Mouse (Mus musculus): ENCODE data around the gene Wdr18.
A peak's percentile ranks its signal among the peaks of the same experiment; 100 is the strongest.

Wdr18 gene

DNA sequence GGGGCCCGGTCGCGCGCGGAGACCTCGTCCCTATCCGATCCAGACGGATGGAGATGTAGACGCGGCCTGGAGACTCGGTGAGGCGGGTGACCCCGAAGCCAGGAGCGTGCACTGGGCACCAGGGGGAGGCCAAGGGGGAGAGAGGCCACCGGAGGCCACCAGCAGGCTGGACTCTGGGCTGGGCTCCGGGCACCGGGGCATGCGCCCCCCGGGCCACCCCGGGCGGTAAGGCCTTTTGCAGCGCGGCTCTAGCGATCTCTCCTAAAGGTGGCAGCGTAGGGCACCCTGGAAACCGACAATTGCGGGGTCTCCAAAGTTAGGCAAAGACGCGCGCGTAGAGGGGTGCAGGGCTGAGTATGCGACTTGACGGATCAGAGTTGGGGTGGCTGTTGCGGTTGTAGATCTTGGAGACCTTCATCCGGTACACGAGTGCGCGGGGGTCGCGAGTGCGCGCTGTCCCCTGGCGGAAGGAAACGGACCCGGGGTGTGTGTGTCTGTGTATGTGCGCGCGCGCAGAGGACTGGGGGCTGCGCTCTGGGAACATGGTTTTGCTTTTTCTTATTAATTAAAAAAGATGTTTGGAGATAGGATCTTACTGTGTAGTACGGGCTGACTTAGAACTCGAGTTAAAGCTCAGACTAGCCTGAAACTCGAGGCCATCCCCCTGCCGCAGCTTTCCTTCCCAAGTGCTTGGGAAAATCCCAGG, 32.5 kb upstream of the Wdr18 start:
- peak; percentile 78 for DNase-seq

DNA sequence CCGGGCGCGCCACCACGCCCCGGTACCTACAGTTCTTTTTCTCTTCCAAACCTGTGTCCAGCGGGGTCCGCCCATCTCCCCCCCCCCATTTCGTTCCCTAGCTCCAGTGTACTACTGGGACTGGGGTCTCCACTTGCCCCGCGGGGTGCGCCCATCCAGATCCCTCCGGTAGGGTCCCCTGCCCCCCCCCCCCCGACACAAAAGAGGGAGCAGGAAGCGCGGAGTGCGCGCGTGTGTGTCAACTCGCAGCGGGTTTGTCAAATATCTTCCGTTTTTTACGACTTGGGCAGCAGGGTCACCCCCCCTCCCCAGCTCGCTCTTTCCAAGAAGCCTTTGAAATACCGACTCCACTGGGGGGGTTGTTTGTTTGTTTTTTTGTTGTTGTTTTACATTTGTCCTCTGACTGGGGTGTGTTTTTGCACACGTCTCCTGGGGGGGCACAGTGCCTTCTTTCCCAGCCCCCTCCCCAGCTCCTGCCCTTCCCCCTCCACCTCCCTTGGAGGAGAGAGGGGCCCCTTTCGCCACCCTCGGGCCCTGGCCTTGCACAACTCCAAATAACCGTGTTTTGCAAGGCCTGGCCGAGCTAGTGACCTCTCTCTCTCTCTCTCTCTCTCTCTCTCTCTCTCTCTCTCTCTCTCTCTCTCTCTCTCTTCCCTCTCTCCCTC, 31.8 kb upstream of the Wdr18 start:
- peak; percentile 53 to 60 for DNase-seq

DNA sequence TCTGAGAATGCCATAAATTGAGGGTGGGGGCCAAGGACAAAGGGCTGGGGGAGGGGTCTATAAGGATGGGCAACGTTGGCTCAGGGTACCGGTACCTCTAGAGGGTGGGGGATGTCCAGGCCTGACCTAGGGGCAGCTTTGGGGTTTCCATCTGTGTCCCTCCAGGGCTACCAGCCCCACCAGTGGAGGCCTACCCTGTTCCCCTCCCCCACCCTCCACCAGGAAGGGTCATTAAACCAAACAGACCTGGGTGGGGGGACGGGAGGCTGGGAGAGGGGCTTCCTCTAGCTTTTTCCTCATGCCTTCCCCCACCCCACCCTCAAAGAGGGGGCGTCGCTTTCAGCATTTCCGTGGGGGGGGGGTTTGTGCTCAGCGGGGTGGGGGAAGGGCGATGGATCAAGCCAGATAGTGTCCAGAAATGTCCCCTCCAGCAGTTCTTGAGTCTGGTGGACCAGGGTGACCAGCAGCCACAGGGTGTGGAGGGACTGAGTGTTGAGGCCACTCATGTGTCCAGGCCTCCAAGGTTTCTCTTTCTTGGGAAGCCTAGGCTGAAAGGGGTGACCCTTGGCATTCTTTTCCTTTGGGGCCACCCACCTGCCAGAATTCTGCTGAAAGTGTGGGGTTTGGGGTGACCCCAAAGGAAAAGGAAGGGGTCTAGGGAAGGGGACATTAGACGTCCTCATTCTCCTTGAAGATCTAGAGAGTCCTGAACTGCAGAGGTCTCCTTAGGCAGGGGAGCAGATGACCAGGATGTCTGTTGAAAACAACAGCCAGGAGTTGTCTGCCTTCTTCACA, 30.8 kb upstream of the Wdr18 start:
- peak; percentile 59 to 68 for DNase-seq

DNA sequence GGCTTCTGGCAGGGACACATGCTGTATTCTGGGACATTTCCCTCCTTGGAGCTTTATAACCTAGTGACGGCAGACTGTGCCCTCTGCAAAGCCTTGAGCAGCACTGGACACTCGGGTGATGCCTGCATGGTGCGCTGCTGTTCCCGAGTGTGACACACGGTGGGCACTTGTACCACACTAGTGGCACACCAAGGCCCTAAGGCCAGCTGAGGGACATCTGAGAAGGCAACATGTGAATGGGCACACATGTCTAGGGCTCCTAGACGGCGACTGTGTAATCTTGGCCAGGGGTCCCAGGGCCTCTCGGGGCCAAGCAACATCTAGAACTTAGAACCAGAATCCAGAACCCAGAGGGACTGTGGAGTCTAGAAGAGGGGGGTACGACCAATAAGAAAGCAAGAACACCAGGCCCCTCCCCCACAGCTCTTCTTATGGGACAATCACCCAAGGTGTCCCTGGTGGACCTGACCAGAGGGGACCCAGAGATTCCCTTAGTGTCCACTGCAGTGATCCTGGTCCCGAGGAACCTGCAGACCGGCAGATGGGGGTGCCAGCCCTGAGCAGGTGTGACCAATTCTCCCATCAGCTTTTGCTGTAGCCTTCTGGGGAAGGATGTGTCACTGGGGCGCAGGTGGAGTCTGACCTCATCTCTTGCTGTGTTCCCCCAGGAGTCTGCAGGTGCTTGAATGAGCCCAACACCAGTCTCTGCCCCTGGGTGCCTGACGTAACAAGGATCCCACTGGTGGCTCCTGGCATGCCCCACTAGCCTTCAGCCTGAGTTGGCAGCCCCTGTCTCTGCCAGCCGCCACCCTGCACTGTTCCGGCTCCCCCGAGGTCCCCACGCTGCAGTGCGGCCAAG, 29.8 kb upstream of the Wdr18 start:
- peak in 1 of 2 experiments; percentile 39 for DNase-seq

DNA sequence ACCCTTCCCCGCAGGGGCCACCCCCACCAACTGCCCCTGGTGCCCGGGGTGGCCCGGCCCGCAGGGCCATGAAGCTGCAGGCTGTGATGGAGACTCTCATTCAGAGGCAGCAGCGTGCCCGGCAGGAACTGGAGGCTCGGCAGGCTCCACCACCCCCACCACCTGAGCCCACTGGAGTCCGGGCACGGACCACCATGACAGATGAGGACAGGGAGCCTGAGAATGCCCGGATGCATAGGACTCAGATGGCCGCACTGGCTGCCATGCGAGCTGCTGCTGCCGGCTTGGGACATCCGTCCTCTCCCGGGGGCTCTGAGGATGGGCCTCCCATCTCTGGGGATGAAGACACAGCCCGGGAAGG, 29.1 kb upstream of the Wdr18 start:
- DNase-seq: peak; percentile 63 to 76

DNA sequence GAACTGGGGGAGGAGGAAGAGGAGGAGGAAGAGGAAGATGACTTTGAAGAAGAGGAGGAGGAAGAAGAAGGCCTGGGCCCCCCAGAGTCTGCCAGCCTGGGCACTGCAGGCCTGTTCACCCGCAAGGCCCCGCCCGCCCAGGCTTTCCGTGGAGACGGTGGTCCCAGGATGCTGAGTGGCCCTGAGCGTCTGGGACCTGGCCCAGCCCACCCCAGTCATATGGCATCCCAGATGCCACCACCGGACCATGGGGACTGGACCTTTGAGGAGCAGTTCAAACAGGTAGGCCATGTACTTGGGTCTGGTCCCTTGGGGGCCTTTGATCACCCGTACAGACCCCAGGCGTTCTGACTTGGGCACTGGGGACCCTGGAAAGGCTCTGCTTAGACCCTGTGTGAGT, 28.2 kb upstream of the Wdr18 start:
- DNase-seq: peak in 1 of 2 experiments; percentile 41

DNA sequence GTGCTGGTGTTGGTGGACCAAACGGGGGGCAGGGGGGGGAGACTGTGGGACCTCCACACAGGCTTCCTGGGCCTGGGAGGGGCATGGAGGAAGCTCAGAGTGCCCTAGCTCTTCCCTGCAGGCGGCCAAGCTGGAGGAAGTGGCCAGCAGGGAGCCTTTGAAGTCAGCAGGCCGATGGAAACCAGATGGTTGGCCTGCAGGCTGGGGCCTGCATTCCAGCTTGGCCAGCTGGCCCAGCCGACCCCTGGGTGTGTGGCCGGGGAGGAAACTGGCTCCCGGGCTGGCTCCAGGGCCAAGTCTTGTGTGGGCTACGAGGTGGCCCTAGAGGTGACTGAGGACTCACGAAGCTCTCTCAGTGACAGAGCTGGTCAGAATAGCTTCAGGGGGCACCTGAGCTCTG, 27.2 kb upstream of the Wdr18 start:
- DNase-seq: peak; percentile 78 to 89

DNA sequence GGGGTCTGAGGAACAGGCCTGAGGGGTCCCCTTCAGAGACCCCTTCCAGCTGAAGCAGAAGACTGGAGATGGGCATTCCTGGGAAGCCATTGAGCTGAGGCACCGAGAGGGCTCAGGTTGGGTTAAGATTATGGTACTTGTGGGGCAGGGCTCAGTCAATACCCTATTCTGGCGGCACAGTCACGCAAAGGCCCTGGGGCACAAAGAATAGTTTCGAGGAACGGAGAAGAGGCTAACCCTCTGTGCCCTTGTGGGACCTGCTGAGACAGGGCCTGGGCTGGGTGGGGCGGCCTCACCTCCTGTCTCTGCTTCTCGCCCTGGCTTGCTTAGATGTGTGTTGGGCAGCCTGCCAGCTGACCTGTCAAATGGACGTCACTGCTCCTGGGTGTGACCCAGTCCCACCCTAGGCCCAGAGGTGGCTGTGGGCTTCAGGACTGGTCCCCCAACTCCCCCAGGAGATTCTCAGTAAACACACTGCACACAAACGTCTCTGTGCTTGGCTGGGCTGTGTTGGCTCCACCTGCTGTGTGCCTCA, 26.7 kb upstream of the Wdr18 start:
- peak; percentile 63 to 64 for DNase-seq

DNA sequence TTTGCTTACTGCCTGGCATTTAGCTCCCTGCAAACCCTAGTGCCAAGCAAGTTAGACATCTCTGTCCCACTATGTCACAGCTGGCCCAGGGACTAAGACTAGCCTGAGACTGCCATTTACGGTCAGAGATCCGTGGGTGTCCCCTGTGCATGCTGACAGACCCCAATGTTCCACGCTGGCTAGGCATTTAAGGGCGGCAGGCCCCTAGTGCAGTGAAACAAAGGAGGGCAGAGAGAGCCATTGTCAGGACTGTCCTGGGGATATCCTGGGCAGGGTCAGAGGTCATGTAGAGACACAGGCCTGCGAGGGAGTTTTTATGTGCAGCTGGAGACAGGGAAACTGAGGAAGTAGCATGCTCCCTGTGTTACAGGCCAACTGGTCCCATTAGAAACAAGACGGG, 26.1 kb upstream of the Wdr18 start:
- no peak for DNase-seq

DNA sequence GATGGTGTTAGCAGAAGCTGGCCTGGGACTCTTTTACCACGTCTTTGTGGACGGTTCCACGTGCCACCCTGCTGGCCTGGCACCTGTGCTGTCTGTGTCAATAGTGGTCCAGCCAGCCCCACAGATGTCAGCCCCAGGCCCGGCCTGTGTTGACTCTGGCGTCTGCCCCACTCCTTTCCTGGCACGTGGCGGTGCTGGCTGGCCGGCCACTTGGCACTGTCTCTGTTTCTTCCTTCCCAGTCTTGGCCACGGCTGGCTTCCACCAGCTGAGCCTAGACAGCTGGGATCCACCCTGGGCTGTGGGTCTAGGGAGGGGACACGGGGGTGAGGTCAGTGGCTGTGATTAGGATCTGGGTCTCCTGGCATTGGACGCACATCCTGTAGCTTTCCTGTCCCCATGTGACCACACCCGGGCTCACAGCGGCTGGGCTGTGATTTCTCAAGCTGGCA, 25.7 kb upstream of the Wdr18 start:
- DNase-seq: peak; percentile 97 to 98

DNA sequence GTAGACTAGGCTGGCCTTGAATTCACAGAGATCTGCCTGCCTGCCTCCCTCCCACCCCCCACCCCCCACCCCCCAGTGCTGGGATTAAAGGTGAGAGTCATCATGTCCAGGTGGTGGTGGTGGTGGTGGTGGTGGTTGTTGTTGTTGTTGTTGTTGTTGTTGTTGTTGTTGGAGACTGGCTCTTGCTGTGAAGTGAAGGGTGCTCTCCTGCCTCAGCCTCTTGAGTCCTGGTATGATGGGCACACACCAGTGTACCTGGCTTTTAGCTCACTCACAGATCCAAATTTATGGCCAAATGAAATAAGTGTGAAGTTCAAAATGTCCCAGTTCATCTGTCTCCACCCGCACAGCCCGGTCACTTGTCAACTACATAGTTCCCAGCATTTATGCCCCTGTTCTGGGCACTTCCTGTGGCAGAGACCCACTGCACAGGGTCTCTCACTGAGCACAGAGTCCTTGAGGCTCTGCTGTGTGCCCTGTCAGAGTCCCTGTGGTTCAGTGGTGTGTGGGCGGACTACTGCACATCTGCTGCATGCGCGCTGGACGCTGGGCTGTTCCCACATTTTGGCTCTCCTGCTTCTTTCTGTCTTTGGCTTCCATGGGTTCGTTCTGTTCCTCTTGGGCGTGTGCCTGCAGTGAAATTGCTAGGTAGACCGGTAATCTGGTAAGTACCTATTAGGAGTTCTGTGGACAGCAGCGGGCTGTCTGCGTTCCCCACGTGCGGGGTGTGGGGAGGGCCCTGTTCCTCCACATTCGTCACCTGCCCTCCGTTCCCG, 25.0 kb upstream of the Wdr18 start:
- DNase-seq: peak; percentile 59 to 60

DNA sequence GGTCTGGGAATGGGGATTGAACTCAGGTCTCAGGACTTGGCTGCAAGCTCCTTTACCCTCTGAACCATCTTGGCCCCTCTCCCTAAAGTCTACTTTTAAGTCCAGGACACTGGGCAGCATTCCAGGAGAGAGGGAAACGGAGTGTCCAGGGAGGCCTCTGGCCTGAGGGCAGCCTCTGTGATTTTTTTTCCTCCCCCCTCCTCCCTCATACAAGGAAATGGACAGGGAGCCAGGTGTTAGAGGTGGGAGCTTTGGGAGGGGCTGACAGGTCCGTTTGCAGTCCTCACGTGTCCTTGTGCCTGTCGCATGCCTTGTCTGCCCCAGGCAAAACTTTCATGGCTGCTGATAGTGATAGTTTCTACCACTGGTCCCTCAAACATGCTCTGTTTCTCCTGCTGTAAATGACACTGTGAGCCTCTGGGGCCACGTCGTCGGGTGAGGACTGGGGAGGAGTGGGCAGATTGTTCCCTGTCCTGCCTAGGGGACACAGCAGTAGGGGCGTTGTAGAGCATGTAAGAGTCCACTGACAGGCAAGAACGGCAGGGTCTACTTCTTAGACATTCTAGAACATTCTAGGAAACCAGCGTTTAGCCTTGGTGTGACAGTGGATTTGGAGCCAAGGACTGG, 23.6 kb upstream of the Wdr18 start:
- peak; percentile 40 to 56 for DNase-seq

DNA sequence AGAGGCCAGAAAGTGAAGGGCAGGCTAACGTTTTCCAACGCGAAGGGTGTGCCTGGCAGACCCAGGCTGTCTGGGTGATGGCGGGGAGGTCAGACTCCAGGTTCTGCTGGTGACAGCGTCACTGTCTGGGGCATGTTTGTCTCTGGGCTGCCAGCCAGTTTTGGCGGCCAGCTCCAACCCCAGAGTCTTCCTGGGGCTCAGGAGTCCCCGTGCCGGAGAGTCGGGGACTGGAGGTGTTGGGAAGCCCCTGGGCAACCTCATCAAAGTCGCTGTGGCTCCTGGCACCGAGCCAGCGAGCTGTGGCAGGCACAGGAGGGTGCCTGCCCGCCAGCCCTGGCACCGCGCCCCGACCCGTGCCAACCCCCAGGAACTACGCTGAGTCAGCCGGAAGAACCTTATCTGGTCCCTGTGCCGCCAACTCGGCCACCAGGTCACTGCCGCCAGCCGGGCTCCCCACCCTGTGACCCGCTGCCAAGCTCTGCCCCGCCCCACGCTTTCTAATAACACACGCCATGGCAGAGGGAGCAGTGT, 23.0 kb upstream of the Wdr18 start:
- DNase-seq: peak; percentile 84 to 86

DNA sequence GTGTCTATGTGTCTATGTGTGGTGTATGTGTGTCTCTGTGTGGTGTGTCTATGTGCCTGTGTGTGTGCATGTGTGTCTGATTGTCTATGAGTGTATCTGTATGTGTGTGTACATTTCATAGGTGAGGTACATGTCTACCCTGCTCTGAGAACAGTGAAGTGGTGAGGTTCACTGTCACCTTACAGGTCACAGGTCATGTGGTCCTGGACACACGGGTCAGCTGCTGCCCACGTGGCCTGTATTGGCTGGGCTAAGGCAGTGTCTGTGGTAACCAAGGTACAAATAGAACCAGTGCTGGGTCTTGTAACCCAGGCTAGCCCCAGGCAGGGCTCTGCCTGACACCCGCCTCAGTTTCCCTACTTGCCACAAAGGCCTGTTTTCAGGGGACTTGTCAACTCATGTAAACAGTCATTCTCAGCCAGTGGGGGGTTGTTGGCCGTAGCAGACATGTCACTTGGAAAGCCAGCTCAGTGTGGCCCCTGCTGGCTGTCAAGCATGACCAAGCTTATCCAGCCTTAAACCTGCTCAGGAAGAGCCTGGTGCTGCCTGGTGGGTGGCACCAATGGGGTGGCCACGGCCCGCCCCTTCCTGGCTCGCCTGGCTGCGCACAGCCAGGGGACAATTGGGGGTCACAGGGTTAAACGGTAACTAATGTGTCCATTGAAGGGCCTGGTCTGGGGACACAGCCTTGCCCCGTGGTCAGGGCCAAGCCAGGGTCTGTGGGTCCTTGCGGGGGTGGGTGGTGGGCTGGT, 22.0 kb upstream of the Wdr18 start:
- DNase-seq: no peak

DNA sequence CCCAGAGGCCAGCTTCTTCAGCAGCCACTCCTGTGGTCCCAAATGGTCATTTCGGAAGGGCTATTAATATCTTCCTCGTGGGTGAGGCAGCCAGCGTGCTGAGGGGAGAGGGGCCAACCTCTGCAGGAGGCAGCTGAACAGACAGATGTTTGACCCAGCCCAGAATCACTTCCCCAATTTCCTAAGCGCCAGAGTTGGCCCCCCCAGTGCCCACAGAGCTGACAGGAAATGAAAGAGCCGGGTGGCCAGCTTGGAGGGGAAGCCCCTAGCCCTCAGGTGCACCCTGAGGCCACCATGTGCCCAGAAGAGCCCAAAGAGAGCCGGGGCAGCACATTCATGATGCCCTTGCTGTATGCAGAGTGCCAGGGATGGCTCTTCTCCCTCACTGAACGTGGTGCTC, 19.2 kb upstream of the Wdr18 start:
- DNase-seq: no peak

DNA sequence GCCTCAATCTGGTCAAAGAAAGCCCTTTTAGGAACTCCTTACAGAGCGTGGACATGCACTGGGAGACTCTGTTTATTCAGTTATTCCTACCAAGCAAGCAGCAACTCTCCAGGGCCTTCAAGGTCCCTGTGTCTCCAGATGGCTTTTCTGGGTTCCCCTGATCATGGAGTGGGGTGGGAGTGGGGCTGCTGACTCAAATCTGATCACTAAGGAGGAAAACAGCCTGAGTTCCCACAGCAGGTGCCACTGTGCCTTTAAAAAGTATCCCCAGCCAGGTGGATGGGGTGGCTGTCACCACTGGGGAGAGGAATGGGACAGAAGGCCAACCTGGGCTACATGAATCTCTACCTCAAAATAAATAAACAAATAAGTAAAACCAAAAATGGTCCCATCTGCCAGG, 17.0 kb upstream of the Wdr18 start:
- DNase-seq: no peak

DNA sequence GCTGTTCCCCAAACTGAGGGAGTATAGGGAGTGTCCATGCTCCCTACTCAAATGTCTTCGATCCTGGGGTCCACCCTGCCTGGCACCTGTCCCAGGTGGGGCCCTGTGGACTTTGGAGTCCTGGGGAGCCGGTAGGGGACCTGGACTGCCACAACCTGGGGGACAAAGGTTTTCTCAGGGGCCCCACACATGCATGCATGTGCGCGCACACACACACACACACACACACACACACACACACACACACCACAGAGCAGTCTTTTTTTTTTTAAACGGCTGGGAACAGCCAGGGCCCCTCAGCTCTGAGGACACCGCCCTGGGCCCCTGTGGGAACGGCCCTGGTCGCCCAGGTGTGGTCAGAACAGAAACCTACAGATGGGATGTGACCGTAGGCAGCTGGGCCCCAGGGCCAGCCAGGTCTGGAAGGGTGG, 16.5 kb upstream of the Wdr18 start:
- no peak for DNase-seq

DNA sequence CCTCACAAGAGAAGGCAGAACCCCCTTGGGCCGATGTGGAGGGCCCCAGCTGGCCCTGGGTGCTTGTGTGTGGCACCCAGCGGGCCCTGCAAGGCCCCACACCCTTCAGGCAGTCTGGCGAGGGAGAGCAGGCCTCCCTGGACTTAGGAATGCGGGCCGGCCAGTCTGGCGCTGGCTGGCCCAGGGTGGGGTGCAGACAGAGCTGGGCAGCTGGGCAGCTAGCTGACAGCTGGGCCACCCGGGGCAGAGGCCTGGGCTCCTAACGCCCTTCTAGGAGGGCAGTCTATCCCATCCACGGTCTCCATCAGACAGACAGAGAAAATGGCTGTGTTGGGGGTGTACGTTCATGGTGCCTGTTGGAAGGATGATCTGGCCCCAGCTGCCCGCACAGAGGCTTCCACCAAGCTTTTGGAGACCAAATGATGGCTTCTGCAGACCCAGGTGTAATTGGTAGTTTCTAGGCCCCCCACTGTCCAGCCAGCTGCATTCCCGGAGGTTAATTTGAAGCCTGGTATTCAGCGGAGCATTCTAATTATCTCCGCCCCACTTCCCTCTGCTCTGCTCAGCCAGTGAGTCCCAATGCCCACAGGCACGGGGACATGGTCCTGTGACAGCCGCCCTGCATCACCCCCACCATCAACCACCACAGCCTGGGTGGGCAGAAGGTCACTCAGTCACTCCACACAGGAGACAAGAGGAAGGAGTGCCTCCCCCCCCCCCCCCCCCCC, 14.3 kb upstream of the Wdr18 start:
- peak; percentile 53 to 54 for DNase-seq

DNA sequence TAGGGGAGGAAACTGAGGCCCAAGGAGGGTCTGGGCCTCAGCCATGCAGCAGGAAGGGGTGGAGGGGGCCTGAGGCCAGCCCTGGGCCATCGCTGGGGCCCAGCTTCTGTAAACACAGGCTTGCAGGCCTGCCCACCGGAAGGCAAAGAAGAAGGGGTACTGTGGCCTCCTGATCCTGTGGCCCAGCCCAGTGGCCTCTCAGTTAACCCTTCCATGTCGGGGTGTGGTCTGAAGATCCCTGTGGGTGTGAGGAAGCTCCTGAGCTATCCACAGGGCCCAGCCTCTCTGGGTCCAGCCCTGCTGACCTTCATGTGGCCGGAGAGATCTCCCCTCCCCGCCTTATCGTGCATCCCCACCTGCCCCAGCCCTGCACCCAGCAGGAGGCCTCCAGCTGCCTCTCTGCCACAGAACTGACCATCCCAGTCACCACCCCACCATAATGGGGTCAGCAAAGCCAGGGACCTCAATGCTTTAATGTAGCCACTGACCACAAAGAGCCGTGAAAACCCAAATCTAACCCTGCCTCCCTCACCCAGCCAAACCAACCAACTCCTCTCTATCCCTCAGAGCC, 13.1 kb upstream of the Wdr18 start:
- DNase-seq: no peak
